12 mouse cellular contexts compared by ENCODE assay signal in the genomic region with DNA sequence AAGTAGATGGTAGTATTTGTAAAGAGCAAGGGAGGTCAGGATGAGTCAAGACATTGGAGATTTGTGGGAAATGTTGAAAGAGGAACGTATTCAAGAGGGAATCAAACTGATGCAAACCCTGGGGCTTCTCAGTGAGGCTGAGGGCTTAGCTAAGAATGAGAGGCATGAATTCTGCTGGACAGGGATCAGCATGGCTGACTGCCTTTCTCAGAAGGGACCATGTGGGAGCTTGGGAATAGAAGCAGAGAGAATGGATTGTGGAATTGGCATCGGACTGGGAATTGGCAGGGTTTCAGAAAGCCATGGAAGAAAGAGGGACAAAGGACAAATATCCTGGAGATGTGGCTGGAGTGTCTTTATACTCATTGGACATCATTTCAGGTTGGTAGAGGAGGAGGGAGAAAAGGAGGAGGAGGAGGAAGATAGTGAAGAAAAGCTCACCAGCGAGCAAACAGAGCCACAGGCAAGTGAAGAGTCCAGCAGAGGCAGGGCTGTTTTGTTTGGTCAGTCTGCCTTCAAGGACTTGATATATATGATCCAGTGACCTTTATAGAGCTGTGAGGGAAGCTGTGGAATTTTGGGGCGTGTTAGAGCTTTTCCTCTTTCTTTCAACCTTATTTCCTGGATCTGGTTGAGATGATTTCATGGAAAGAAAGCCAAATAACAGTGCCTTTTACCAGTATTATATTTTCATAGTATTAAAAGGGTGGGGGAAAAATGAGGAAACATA. TPM values are rescaled to one million over a fixed set of nuclear protein-coding genes. Genes with fewer than 3 reads are reported as not detected.
A peak's percentile ranks its signal among the peaks of the same experiment; 100 is the strongest.
DNase-seq lines count a peak whose midpoint lies in the region; ATAC-seq and TF ChIP-seq lines count a peak whose summit lies in the region.
"Had no signal": no experiment of that assay in that cellular context is flagged by ENCODE, and none has a peak within 500 bp of the region (broad histone marks: within the 10 kb centered on the region; RNA-seq: fewer than 3 reads in every experiment).

No protein-coding gene starts in this region.

- peaks cover 23% of the 10 kb centered on the region for H3K4me1 ChIP-seq in lung, postnatal 0 days (ENCODE audit: insufficient read depth, low read depth, low read length)
- H3K4me1 ChIP-seq in lung, adult 2 months (ENCODE audit: control insufficient read depth, insufficient read depth, low read length): peaks cover 32% of the 10 kb centered on the region
- peaks cover 23% of the 10 kb centered on the region for H3K4me1 ChIP-seq in kidney, adult 2 months (ENCODE audit: control insufficient read depth, insufficient read depth, low read length)
- H3K4me1 ChIP-seq in hindbrain, embryonic 14.5 days (replicated peaks; ENCODE audit: control insufficient read depth, insufficient read depth, low read length): no peaks in the 10 kb centered on the region
- H3K4me1 ChIP-seq in hindbrain, embryonic 16.5 days (ENCODE audit: control insufficient read depth, insufficient read depth, low read depth, low read length): no peaks in the 10 kb centered on the region
- H3K4me1 ChIP-seq: midbrain, embryonic 10.5 days had no signal

- TF ChIP-seq POLR2A in lung, adult 2 months (IDR thresholded peaks at IDR 0.05; ENCODE audit: borderline replicate concordance, extremely low read depth, low read depth, low read length): no peak
- TF ChIP-seq POLR2A in kidney, adult 2 months (IDR thresholded peaks at IDR 0.05; ENCODE audit: low read depth, low read length): no peak

- no peak for TF ChIP-seq CTCF in lung, postnatal 0 days (IDR thresholded peaks at IDR 0.05)
- no peak for TF ChIP-seq CTCF in lung, adult 2 months (IDR thresholded peaks at IDR 0.05; ENCODE audit: insufficient read depth, low read length)
- TF ChIP-seq CTCF in kidney, adult 2 months (conservative IDR thresholded peaks at IDR 0.05; ENCODE audit: insufficient read depth, insufficient read length, low read depth, low read length): no peak

- 20% methylated on average over 4 of the region's 4 CpGs for WGBS in lung, postnatal 0 days
- WGBS in lung, adult 2 months: 36% methylated on average over 4 of the region's 4 CpGs
- WGBS in kidney, adult 2 months: 31% methylated on average over 4 of the region's 4 CpGs
- WGBS in hindbrain, embryonic 14.5 days: 67% methylated on average over 4 of the region's 4 CpGs
- WGBS in hindbrain, embryonic 16.5 days: 63% methylated on average over 4 of the region's 4 CpGs

- H3K27me3 ChIP-seq in lung, postnatal 0 days (replicated peaks; ENCODE audit: insufficient read depth, low read length): no peaks in the 10 kb centered on the region
- no peaks in the 10 kb centered on the region for H3K27me3 ChIP-seq in kidney, adult 2 months (replicated peaks; ENCODE audit: control insufficient read depth, insufficient read depth, low read length)
- H3K27me3 ChIP-seq in hindbrain, embryonic 14.5 days (ENCODE audit: control insufficient read depth, insufficient read depth, low read length): no peaks in the 10 kb centered on the region
- H3K27me3 ChIP-seq in hindbrain, embryonic 16.5 days (replicated peaks; ENCODE audit: control insufficient read depth, insufficient read depth, low read length): no peaks in the 10 kb centered on the region

- TF ChIP-seq EP300 in lung, postnatal 0 days (IDR thresholded peaks at IDR 0.05): no peak

- no peak overlapping the region for H3K4me2 ChIP-seq in lung, postnatal 0 days (replicated peaks; ENCODE audit: low read depth, low read length)
- no peak overlapping the region for H3K4me2 ChIP-seq in hindbrain, embryonic 14.5 days (replicated peaks)
- no peak overlapping the region for H3K4me2 ChIP-seq in hindbrain, embryonic 16.5 days (ENCODE audit: low read length)

- no peaks in the 10 kb centered on the region for H3K9me3 ChIP-seq in lung, postnatal 0 days (ENCODE audit: low read length)
- H3K9me3 ChIP-seq in hindbrain, embryonic 14.5 days (ENCODE audit: control insufficient read depth, low read length): no peaks in the 10 kb centered on the region
- no peaks in the 10 kb centered on the region for H3K9me3 ChIP-seq in hindbrain, embryonic 16.5 days (ENCODE audit: control insufficient read depth, low read length)
- H3K9me3 ChIP-seq: midbrain, embryonic 10.5 days had no signal

- no peak overlapping the region for H3K4me3 ChIP-seq in lung, postnatal 0 days (ENCODE audit: low read depth, low read length)
- H3K4me3 ChIP-seq in lung, adult 2 months (replicated peaks; ENCODE audit: extremely low read depth, low read depth, low read length): no peak overlapping the region
- H3K4me3 ChIP-seq in kidney, adult 2 months (ENCODE audit: insufficient read depth, low read depth, low read length): no peak overlapping the region
- H3K4me3 ChIP-seq in hindbrain, embryonic 14.5 days (replicated peaks; ENCODE audit: low read length): no peak overlapping the region
- H3K4me3 ChIP-seq in hindbrain, embryonic 16.5 days (ENCODE audit: low read length): no peak overlapping the region
- H3K4me3 ChIP-seq: midbrain, embryonic 10.5 days had no signal

- DNase-seq in cerebellum, postnatal 10 days: peak; percentile 44 to 54
- DNase-seq in cerebellum, postnatal 36 days: no peak
- peak; percentile 42 for DNase-seq in lung, postnatal 0 days (ENCODE audit: low spot score)
- DNase-seq in lung, adult 2 months: no peak
- peak; percentile 77 for DNase-seq in kidney, adult 2 months
- DNase-seq in skeletal muscle tissue, adult 2 months (ENCODE audit: low read depth, low spot score): peak; percentile 41
- no peak for DNase-seq in hindbrain, embryonic 14.5 days (ENCODE audit: low spot score)
- DNase-seq: B cell, adult 2 months; cerebellum, adult 8-10 months had no signal

- H3K9ac ChIP-seq in lung, postnatal 0 days (replicated peaks; ENCODE audit: low read depth): no peak overlapping the region
- H3K9ac ChIP-seq in hindbrain, embryonic 14.5 days: no peak overlapping the region
- no peak overlapping the region for H3K9ac ChIP-seq in hindbrain, embryonic 16.5 days (ENCODE audit: low read depth, low read length)

- ATAC-seq in lung, postnatal 0 days: no peak
- no peak for ATAC-seq in hindbrain, embryonic 14.5 days (ENCODE audit: low FRiP score)
- no peak for ATAC-seq in hindbrain, embryonic 16.5 days
- ATAC-seq: forebrain, embryonic 16.5 days had no signal

- H3K36me3 ChIP-seq in lung, postnatal 0 days (ENCODE audit: insufficient read depth, low read length): no peaks in the 10 kb centered on the region
- no peaks in the 10 kb centered on the region for H3K36me3 ChIP-seq in kidney, adult 2 months (ENCODE audit: control insufficient read depth, insufficient read depth, low read length)
- no peaks in the 10 kb centered on the region for H3K36me3 ChIP-seq in hindbrain, embryonic 14.5 days (replicated peaks; ENCODE audit: control insufficient read depth, insufficient read depth)
- no peaks in the 10 kb centered on the region for H3K36me3 ChIP-seq in hindbrain, embryonic 16.5 days (ENCODE audit: control insufficient read depth, insufficient read depth, low read length)
- H3K36me3 ChIP-seq: midbrain, embryonic 10.5 days had no signal

- H3K27ac ChIP-seq in lung, postnatal 0 days (ENCODE audit: low read length): peak overlapping the region; percentile 28; the same call in 1 of the 2 replicates
- peak overlapping the region; percentile 91 for H3K27ac ChIP-seq in kidney, adult 2 months (ENCODE audit: insufficient read depth, low read depth, low read length)
- no peak overlapping the region for H3K27ac ChIP-seq in hindbrain, embryonic 14.5 days
- H3K27ac ChIP-seq in hindbrain, embryonic 16.5 days (ENCODE audit: low read depth, low read length): no peak overlapping the region
- H3K27ac ChIP-seq: midbrain, embryonic 10.5 days had no signal

RNA-seq across cellular contexts. Expression of gene Mdfic, which starts 7.4 kb away (rescaled TPM):
- polyA plus RNA-seq in lung, postnatal 0 days (2015; fragmentation: Nextera tagmentation; extraction: Ambion mirVana): 9.1 and 12.0 TPM in 2 replicates
- 23.8 and 23.9 TPM in 2 replicates for polyA plus RNA-seq in lung, adult 2 months (2012; rRNA removed)
- polyA plus RNA-seq in kidney, adult 2 months (2012; rRNA removed): 9.7 and 10.5 TPM in 2 replicates
- 1.5 and 2.5 TPM in 2 replicates for polyA plus RNA-seq in hindbrain, embryonic 14.5 days (2014; fragmentation: Nextera tagmentation; extraction: Ambion mirVana)
- 1.2 and 2.0 TPM in 2 replicates for polyA plus RNA-seq in hindbrain, embryonic 16.5 days (2015; fragmentation: Nextera tagmentation; extraction: Ambion mirVana)

Comparison
In these comparisons a context has a peak if more than half of its experiments do, and no peak if none do; other contexts are left out.
1. DNase-seq: peak in cerebellum, postnatal 10 days (2 of 2), lung, postnatal 0 days (single experiment), kidney, adult 2 months (single experiment) and skeletal muscle tissue, adult 2 months (single experiment); none in cerebellum, postnatal 36 days (0 of 2), lung, adult 2 months (single experiment) and hindbrain, embryonic 14.5 days (single experiment).
2. H3K27ac ChIP-seq: peak in lung, postnatal 0 days (single experiment) and kidney, adult 2 months (single experiment); none in hindbrain, embryonic 14.5 days (single experiment) and hindbrain, embryonic 16.5 days (single experiment).